Mouse (Mus musculus) MEL (cell line): Measurements from ENCODE around the gene Gucy2e. TPM values are rescaled to one million over a fixed set of nuclear protein-coding genes. Genes with fewer than 3 reads are reported as not detected.

Experiments used
- DNase-seq: peaks from one replicate; pipeline ENCODE4 v3.0.0; 2011; ENCODE audit warnings: low read depth, low spot score
- H3K27ac ChIP-seq: 2 replicates; pipeline ENCODE4 v1.5.1; 2012; ENCODE audit warnings: low read depth, mild to moderate bottlenecking, control low read depth, low read length, moderate library complexity; ENCODE audit not compliant: control insufficient read depth
- H3K27me3 ChIP-seq, 2 experiments: fragments of 150-350 bp in 1 of 2; sonication (generic) in 1 of 2; 2 replicates each; pipeline ENCODE4 v1.6.1; 2012; ENCODE audit warnings: low read length in 2 of 2, mild to moderate bottlenecking in 2 of 2, improper control_type of control experiment in 1 of 2, moderate library complexity in 1 of 2; ENCODE audit not compliant: insufficient read depth in 2 of 2, control insufficient read depth in 1 of 2
- H3K36me3 ChIP-seq, 2 experiments: 2 replicates each; pipeline ENCODE4 v1.6.1; 2012 to 2014; ENCODE audit warnings: low read length in 2 of 2, improper control_type of control experiment in 1 of 2, inconsistent platforms in 1 of 2, mild to moderate bottlenecking in 1 of 2; ENCODE audit not compliant: insufficient read depth in 2 of 2, control insufficient read depth in 1 of 2
- H3K4me1 ChIP-seq, 2 experiments: fragments of 150-350 bp in 1 of 2; sonication (generic) in 1 of 2; 2 replicates each; pipeline ENCODE4 v1.6.1; 2012; ENCODE audit warnings: low read length in 2 of 2, improper control_type of control experiment in 1 of 2, mild to moderate bottlenecking in 1 of 2; ENCODE audit not compliant: insufficient read depth in 2 of 2, control insufficient read depth in 1 of 2
- H3K4me3 ChIP-seq, 2 experiments: fragments of 150-350 bp in 1 of 2; sonication (generic) in 1 of 2; 2 replicates each; pipeline ENCODE4 v1.5.1; 2012; ENCODE audit warnings: low read depth in 2 of 2, low read length in 2 of 2, mild to moderate bottlenecking in 2 of 2, moderate library complexity in 2 of 2, control low read depth in 1 of 2, improper control_type of control experiment in 1 of 2; ENCODE audit not compliant: control insufficient read depth in 1 of 2, insufficient read depth in 1 of 2
- H3K79me2 ChIP-seq: 2 replicates; pipeline ENCODE4 v1.6.1; 2012; ENCODE audit warnings: mild to moderate bottlenecking, low read length, moderate library complexity; ENCODE audit not compliant: control insufficient read depth, poor library complexity, insufficient read depth
- H3K9ac ChIP-seq: 2 replicates; pipeline ENCODE4 v1.6.1; 2012; ENCODE audit warnings: low read depth, mild to moderate bottlenecking, control low read depth, low read length, moderate library complexity; ENCODE audit not compliant: control insufficient read depth, poor library complexity, severe bottlenecking
- H3K9me3 ChIP-seq: fragments of 150-350 bp; sonication (generic); replicated peaks from 2 replicates; pipeline ENCODE4 v1.6.1; 2012; ENCODE audit warnings: mild to moderate bottlenecking, low read length, improper control_type of control experiment, moderate library complexity; ENCODE audit not compliant: insufficient read depth
- CHD1 ChIP-seq: IDR thresholded peaks from 2 replicates; pipeline ENCODE4 v1.6.1; 2012; ENCODE audit warnings: low read depth, mild to moderate bottlenecking, inconsistent platforms, low read length, improper control_type of control experiment
- CHD2 ChIP-seq: IDR thresholded peaks from 2 replicates; pipeline ENCODE4 v1.6.1; 2011; ENCODE audit warnings: low read length, improper control_type of control experiment
- CTCF ChIP-seq, 3 experiments: IDR thresholded peaks in 2 of 3; conservative IDR thresholded peaks in 1 of 3; 2 replicates each; pipeline ENCODE4 v1.5.1; 2011 to 2012; ENCODE audit warnings: low read length in 3 of 3, low read depth in 2 of 3, mild to moderate bottlenecking in 2 of 3, improper control_type of control experiment in 1 of 3, inconsistent platforms in 1 of 3, mixed read lengths in 1 of 3, moderate library complexity in 1 of 3; ENCODE audit not compliant: control insufficient read depth in 1 of 3, insufficient read depth in 1 of 3, poor library complexity in 1 of 3, severe bottlenecking in 1 of 3
- E2F4 ChIP-seq: IDR thresholded peaks from 2 replicates; pipeline ENCODE4 v1.6.1; 2011; ENCODE audit warnings: low read depth, low read length, improper control_type of control experiment, borderline replicate concordance
- ELF1 ChIP-seq: IDR thresholded peaks from 2 replicates; pipeline ENCODE4 v1.6.1; 2014; ENCODE audit warnings: low read depth, mild to moderate bottlenecking, inconsistent platforms, low read length, improper control_type of control experiment, moderate library complexity
- EP300 ChIP-seq, 2 experiments: IDR thresholded peaks; 2 replicates each; pipeline ENCODE4 v1.6.1; 2011; ENCODE audit warnings: improper control_type of control experiment in 2 of 2, low read length in 2 of 2, low read depth in 1 of 2, mild to moderate bottlenecking in 1 of 2
- GABPA ChIP-seq: IDR thresholded peaks from 2 replicates; pipeline ENCODE4 v1.6.1; 2012; ENCODE audit warnings: low read depth, mild to moderate bottlenecking, inconsistent platforms, low read length, improper control_type of control experiment, moderate library complexity
- GATA1 ChIP-seq: IDR thresholded peaks from 2 replicates; pipeline ENCODE4 v1.6.1; 2011; ENCODE audit warnings: low read depth, low read length, improper control_type of control experiment
- JUND ChIP-seq: IDR thresholded peaks from 2 replicates; pipeline ENCODE4 v1.6.1; 2011; ENCODE audit warnings: low read depth, mild to moderate bottlenecking, improper control_type of control experiment, low read length
- KAT2A ChIP-seq: conservative IDR thresholded peaks from 2 replicates; pipeline ENCODE4 v1.6.1; 2012; ENCODE audit warnings: low read depth, low read length, improper control_type of control experiment, inconsistent platforms
- MAFK ChIP-seq: IDR thresholded peaks from 2 replicates; pipeline ENCODE4 v1.6.1; 2011; ENCODE audit warnings: low read depth, mild to moderate bottlenecking, low read length, improper control_type of control experiment, borderline replicate concordance
- MAZ ChIP-seq: IDR thresholded peaks from 2 replicates; pipeline ENCODE4 v1.6.1; 2012; ENCODE audit warnings: low read depth, mild to moderate bottlenecking, inconsistent platforms, low read length, improper control_type of control experiment
- MXI1 ChIP-seq: IDR thresholded peaks from 2 replicates; pipeline ENCODE4 v1.6.1; 2011; ENCODE audit warnings: mild to moderate bottlenecking, low read depth, low read length, improper control_type of control experiment
- MYB ChIP-seq: IDR thresholded peaks from 2 replicates; pipeline ENCODE4 v1.6.1; 2011; ENCODE audit warnings: mild to moderate bottlenecking, low read depth, low read length, improper control_type of control experiment
- NELFE ChIP-seq: IDR thresholded peaks from 2 replicates; pipeline ENCODE4 v1.6.1; 2011; ENCODE audit warnings: low read depth, low read length, improper control_type of control experiment
- NRF1 ChIP-seq: IDR thresholded peaks from 2 replicates; pipeline ENCODE4 v1.6.1; 2014; ENCODE audit warnings: low read depth, mild to moderate bottlenecking, inconsistent platforms, low read length, improper control_type of control experiment, moderate library complexity; ENCODE audit not compliant: poor library complexity, insufficient read depth, severe bottlenecking
- POLR2A ChIP-seq, 2 experiments: IDR thresholded peaks; 2 replicates each; pipeline ENCODE4 v1.6.1; 2011 to 2012; ENCODE audit warnings: low read length in 2 of 2, mild to moderate bottlenecking in 2 of 2, control low read depth in 1 of 2, improper control_type of control experiment in 1 of 2, low read depth in 1 of 2, moderate library complexity in 1 of 2; ENCODE audit not compliant: control insufficient read depth in 1 of 2, insufficient read depth in 1 of 2, poor library complexity in 1 of 2
- POLR2AphosphoS5 ChIP-seq: IDR thresholded peaks from 2 replicates; pipeline ENCODE4 v1.6.1; 2012; ENCODE audit warnings: low read depth, borderline replicate concordance, mild to moderate bottlenecking, inconsistent platforms, low read length, moderate library complexity, mixed read lengths
- RAD21 ChIP-seq: IDR thresholded peaks from 2 replicates; pipeline ENCODE4 v1.6.1; 2011; ENCODE audit warnings: mild to moderate bottlenecking, low read depth, low read length, improper control_type of control experiment
- RCOR1 ChIP-seq: IDR thresholded peaks from 2 replicates; pipeline ENCODE4 v1.6.1; 2012; ENCODE audit warnings: low read depth, mild to moderate bottlenecking, inconsistent platforms, low read length, improper control_type of control experiment
- SMC3 ChIP-seq: IDR thresholded peaks from 2 replicates; pipeline ENCODE4 v1.6.1; 2011; ENCODE audit warnings: low read depth, low read length, improper control_type of control experiment
- TAL1 ChIP-seq: IDR thresholded peaks from 2 replicates; pipeline ENCODE4 v1.6.1; 2012; ENCODE audit warnings: mild to moderate bottlenecking, inconsistent platforms, low read length, moderate library complexity, mixed read lengths
- TBP ChIP-seq: IDR thresholded peaks from 2 replicates; pipeline ENCODE4 v1.8.0; 2011; ENCODE audit warnings: low read depth, low read length, improper control_type of control experiment
- TCF12 ChIP-seq: IDR thresholded peaks from 2 replicates; pipeline ENCODE4 v1.6.1; 2014; ENCODE audit warnings: low read depth, mild to moderate bottlenecking, inconsistent platforms, low read length, improper control_type of control experiment, moderate library complexity
- UBTF ChIP-seq: IDR thresholded peaks from 2 replicates; pipeline ENCODE4 v1.6.1; 2012; ENCODE audit warnings: low read depth, mild to moderate bottlenecking, inconsistent platforms, low read length, improper control_type of control experiment, moderate library complexity, borderline replicate concordance; ENCODE audit not compliant: insufficient read depth
- USF1 ChIP-seq: IDR thresholded peaks from 2 replicates; pipeline ENCODE4 v1.6.1; 2014; ENCODE audit warnings: low read depth, mild to moderate bottlenecking, inconsistent platforms, low read length, improper control_type of control experiment, moderate library complexity
- USF2 ChIP-seq, 2 experiments: IDR thresholded peaks; 2 replicates each; pipeline ENCODE4 v1.6.1; 2011 to 2012; ENCODE audit warnings: improper control_type of control experiment in 2 of 2, low read length in 2 of 2, borderline replicate concordance in 1 of 2, inconsistent platforms in 1 of 2, low read depth in 1 of 2, mild to moderate bottlenecking in 1 of 2; ENCODE audit not compliant: insufficient read depth in 1 of 2
- ZKSCAN1 ChIP-seq: IDR thresholded peaks from 2 replicates; pipeline ENCODE4 v1.6.1; 2012; ENCODE audit warnings: low read depth, mild to moderate bottlenecking, inconsistent platforms, low read length, improper control_type of control experiment, moderate library complexity
- ZNF384 ChIP-seq: IDR thresholded peaks from 2 replicates; pipeline ENCODE4 v1.6.1; 2012; ENCODE audit warnings: low read depth, mild to moderate bottlenecking, inconsistent platforms, low read length, improper control_type of control experiment
- polyA plus RNA-seq, 2 experiments: library from polyadenylated mRNA; stranded (reverse) in 1 of 2; unstranded in 1 of 2; fragments of >175 nt in 1 of 2; fragments of >200 nt in 1 of 2; gene quantifications; 2 replicates each; pipeline versions ENCODE4 v1.2.1 to v1.2.4; 2012; ENCODE audit warnings: low replicate concordance in 2 of 2, low read depth in 1 of 2; ENCODE audit not compliant: insufficient read length in 2 of 2, insufficient read depth in 1 of 2, missing spikeins in 1 of 2
- total RNA-seq: library from RNA; depleted of rRNA; stranded (reverse); fragments of 300-350 nt; gene quantifications from 2 replicates; pipeline ENCODE4 v1.2.3, GENCODE M21; 2012

Gene Gucy2e
- total and polyA plus RNA-seq, 3 experiments, result not detected

DNA sequence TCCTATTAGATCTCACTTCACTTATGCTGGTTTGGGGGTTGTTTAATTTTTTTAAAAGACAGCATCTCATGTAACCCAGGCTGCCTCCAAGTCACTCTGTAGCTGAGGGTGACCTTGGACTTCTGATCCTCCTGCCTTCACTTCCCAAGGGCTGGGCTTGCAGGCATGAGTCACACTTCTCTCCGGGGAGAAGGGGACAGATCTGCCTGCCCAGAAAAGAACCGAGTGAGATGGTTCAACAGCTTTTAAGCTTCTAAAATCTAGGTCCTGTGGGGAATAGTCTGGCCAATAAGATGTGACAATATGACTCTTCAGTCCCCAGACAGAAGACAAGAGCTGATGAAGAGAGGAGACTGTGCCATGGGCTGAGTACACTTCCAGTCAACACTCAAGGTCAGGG, 39.2 kb upstream of the Gucy2e start:
- no peak overlapping the region for H3K4me3 ChIP-seq

DNA sequence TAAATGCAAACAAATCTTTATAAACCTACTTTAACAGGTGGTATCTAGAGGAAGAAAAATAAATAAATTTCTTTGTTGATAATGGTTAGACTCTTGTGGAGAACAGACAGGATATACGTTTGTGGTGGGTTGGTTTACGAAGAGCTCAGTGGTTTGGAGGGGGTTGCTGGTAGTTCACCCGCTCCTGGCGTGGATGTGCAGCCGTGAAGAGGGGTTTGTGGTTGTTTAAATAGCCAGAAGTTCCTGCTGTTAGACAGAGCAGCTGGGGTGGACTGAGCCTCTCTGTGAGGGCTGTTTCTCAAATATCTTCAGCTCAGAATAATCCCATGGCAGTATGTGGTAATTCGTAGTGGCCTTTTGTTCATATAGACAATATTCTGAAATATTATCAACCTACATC, 38.8 kb upstream of the Gucy2e start:
- H3K27me3 ChIP-seq, result peaks cover 6% of the 10 kb centered on the region in 2 experiments
- H3K9me3 ChIP-seq, result no peaks in the 10 kb centered on the region
- H3K4me3 ChIP-seq, result no peak overlapping the region
- no peak for DNase-seq
- no peaks in the 10 kb centered on the region for H3K79me2 ChIP-seq
- no peaks in the 10 kb centered on the region for H3K4me1 ChIP-seq
- no peak overlapping the region for H3K27ac ChIP-seq
- H3K9ac ChIP-seq, result no peak overlapping the region
- H3K36me3 ChIP-seq, result no peaks in the 10 kb centered on the region; a peak in 1 of 4 replicates
- no peak for TF ChIP-seq CHD2
- TF ChIP-seq CTCF (IDR thresholded peaks at IDR 0.05 in 2 of 3, conservative IDR thresholded peaks at IDR 0.05 in 1 of 3; ENCODE audit: control insufficient read depth in 1 of 3, insufficient read depth in 1 of 3, low read depth in 2 of 3, low read length in 3 of 3, poor library complexity in 1 of 3, severe bottlenecking in 1 of 3), result no peak
- no peak for TF ChIP-seq RAD21
- no peak for TF ChIP-seq SMC3
- TF ChIP-seq ZNF384, result no peak
- TF ChIP-seq EP300 (IDR thresholded peaks at IDR 0.05; ENCODE audit: low read depth in 1 of 2, low read length in 2 of 2), result no peak
- TF ChIP-seq GABPA, result no peak
- TF ChIP-seq KAT2A, result no peak
- no peak for TF ChIP-seq ZKSCAN1
- no peak for TF ChIP-seq USF2 (IDR thresholded peaks at IDR 0.05; ENCODE audit: borderline replicate concordance in 1 of 2, insufficient read depth in 1 of 2, low read depth in 1 of 2, low read length in 2 of 2)
- no peak for TF ChIP-seq E2F4
- TF ChIP-seq POLR2A (IDR thresholded peaks at IDR 0.05; ENCODE audit: control insufficient read depth in 1 of 2, insufficient read depth in 1 of 2, low read depth in 1 of 2, low read length in 2 of 2, poor library complexity in 1 of 2), result no peak
- no peak for TF ChIP-seq POLR2AphosphoS5
- no peak for TF ChIP-seq TCF12
- TF ChIP-seq MAFK, result no peak
- TF ChIP-seq TBP, result no peak
- TF ChIP-seq MXI1, result no peak
- TF ChIP-seq NRF1, result no peak
- no peak for TF ChIP-seq NELFE
- no peak for TF ChIP-seq JUND

More for the DNA sequence above, 39.2 kb upstream of the Gucy2e start:
- H3K9me3 ChIP-seq, result no peaks in the 10 kb centered on the region
- no peak for TF ChIP-seq CHD1
- no peak for TF ChIP-seq UBTF
- no peak for TF ChIP-seq USF2 (IDR thresholded peaks at IDR 0.05; ENCODE audit: borderline replicate concordance in 1 of 2, insufficient read depth in 1 of 2, low read depth in 1 of 2, low read length in 2 of 2)
- TF ChIP-seq GABPA, result no peak
- TF ChIP-seq RCOR1, result no peak
- TF ChIP-seq CTCF (IDR thresholded peaks at IDR 0.05 in 2 of 3, conservative IDR thresholded peaks at IDR 0.05 in 1 of 3; ENCODE audit: control insufficient read depth in 1 of 3, insufficient read depth in 1 of 3, low read depth in 2 of 3, low read length in 3 of 3, poor library complexity in 1 of 3, severe bottlenecking in 1 of 3), result no peak
- TF ChIP-seq ELF1, result no peak
- TF ChIP-seq MYB, result no peak
- TF ChIP-seq GATA1, result no peak
- TF ChIP-seq E2F4, result no peak
- no peak for TF ChIP-seq TAL1
- TF ChIP-seq MAZ, result no peak
- no peak for TF ChIP-seq CHD2
- no peak for TF ChIP-seq ZKSCAN1
- TF ChIP-seq NRF1, result no peak
- no peak for TF ChIP-seq USF1
- TF ChIP-seq MAFK, result no peak
- TF ChIP-seq SMC3, result no peak
- no peak overlapping the region for H3K9ac ChIP-seq
- no peaks in the 10 kb centered on the region for H3K79me2 ChIP-seq
- H3K27ac ChIP-seq, result no peak overlapping the region
- no peaks in the 10 kb centered on the region; a peak in 1 of 4 replicates for H3K36me3 ChIP-seq
- H3K4me1 ChIP-seq, result no peaks in the 10 kb centered on the region
- DNase-seq, result no peak
- H3K27me3 ChIP-seq, result peaks cover 6 to 8% of the 10 kb centered on the region in 2 experiments
